Mouse (Mus musculus) cortical plate, adult 2 months (tissue): ENCODE data around the gene Coq4. TPM values are rescaled to one million over a fixed set of nuclear protein-coding genes. Genes with fewer than 3 reads are reported as not detected.

Experiments used
- H3K27ac ChIP-seq: fragments of 200-500 bp; 2 replicates; pipeline ENCODE4 v1.5.1; 2012; ENCODE audit warnings: low read length, control low read depth, inconsistent platforms; ENCODE audit not compliant: insufficient read depth
- H3K4me1 ChIP-seq: fragments of 200-500 bp; 2 replicates; pipeline ENCODE4 v1.6.1; 2011; ENCODE audit warnings: low read length; ENCODE audit not compliant: control insufficient read depth, insufficient read depth
- H3K4me3 ChIP-seq: fragments of 200-500 bp; 2 replicates; pipeline ENCODE4 v1.5.1; 2011; ENCODE audit warnings: mild to moderate bottlenecking, low read length, control low read depth; ENCODE audit not compliant: insufficient read depth
- CTCF ChIP-seq: fragments of 200-500 bp; IDR thresholded peaks from 2 replicates; pipeline ENCODE4 v1.5.1; 2011; ENCODE audit warnings: mild to moderate bottlenecking, control low read depth, low read length; ENCODE audit not compliant: insufficient read depth; ENCODE audit errors: extremely low read depth
- POLR2A ChIP-seq: fragments of 200-500 bp; IDR thresholded peaks from 2 replicates; pipeline ENCODE4 v1.6.1; 2011; ENCODE audit warnings: mild to moderate bottlenecking, low read length, control low read depth; ENCODE audit not compliant: insufficient read depth; ENCODE audit errors: extremely low read depth
- polyA plus RNA-seq: library from polyadenylated mRNA; depleted of rRNA; stranded (reverse); fragments of >200 nt; gene quantifications from 2 replicates; pipeline ENCODE4 v1.2.3, GENCODE M21; 2012; rRNA removed

The Coq4 gene
- polyA plus RNA-seq, 1 experiment: 39.0 TPM

DNA sequence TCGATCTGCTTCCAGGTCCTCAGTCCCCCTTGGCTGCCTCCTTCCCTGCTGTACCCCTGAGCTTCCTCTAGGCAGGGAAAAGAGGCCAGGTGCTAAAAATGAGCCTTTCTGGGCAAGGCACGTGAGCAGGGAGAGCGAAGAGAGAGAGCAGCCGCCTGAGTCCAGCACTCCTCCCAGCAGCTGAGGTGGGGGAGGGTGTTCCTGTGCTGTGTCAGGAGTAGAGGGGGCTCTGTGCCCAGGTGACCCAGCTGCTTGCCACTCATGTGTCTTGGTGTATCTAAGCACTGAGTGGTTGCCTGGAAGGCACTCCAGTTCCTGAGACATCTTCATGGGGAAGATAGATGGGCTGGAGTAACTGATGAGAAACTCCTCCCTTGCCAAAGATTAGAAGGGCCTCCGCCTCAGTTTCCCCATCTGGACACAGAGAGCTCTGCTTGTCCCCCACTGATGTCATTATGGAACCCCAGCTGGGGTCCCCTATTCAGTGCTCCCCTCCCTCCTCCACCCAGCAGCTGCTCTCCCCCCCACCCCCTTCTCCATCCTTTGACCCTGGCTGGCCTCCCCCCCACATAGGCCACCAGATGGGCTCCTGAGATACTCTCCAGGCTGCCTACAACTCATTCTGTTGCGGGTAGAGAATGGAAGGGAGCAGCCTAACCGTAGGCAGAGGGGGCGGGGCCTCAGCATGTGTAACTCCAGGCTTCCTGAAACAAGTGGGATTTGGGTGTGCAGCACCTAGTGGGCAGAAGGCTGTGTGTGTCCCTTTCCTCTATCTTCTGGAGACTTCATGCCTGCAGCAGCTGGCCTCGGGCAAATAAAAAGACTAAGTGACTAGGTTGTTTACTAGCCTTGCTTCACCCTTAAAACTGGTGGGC is 56.2 kb downstream of the Coq4 start:
- H3K27ac ChIP-seq: peak overlapping the region; percentile 36; the same call in 1 of the 2 replicates
- no peak overlapping the region for H3K4me3 ChIP-seq
- 0 out of 2 replicates have a peak, but pooled peaks cover 2% of the 10 kb centered on the region for H3K4me1 ChIP-seq
- TF ChIP-seq POLR2A (peak; percentile 11; the same call in 1 of the 2 replicates), CTCF (no peak)

GRCm38 (mm10) chr2:29844115-29844514 is 56.8 kb downstream of the Coq4 start:
- H3K27ac ChIP-seq: peak overlapping the region; percentile 80
- TF ChIP-seq POLR2A (no peak), CTCF (no peak)
- no peak overlapping the region for H3K4me3 ChIP-seq
- H3K4me1 ChIP-seq: 0 out of 2 replicates have a peak, but pooled peaks cover 2% of the 10 kb centered on the region

DNA sequence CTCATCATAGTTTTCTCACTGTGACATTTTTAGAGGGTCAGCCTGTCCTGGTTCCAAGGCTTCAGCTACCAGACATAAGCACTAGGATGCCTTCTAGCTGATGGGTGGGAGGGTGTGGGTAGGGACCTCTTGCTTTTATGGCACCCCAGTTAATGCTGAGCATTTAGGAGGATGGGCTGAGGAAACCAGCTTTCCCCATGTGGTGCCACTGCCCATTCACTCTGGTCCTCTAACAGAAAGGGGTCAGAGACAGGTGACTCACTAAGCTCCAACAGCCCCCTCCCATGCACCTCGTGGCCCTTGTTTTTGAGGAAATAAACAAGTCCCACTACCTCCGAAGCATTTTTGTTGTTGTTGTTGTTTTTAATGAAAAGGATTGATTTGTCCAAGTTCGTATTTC is 57.4 kb downstream of the Coq4 start:
- TF ChIP-seq CTCF (no peak), POLR2A (no peak)
- Histone ChIP-seq H3K4me3 (peak overlapping the region; percentile 28), H3K27ac (peak overlapping the region; percentile 80), H3K4me1 (0 out of 2 replicates have a peak, but pooled peaks cover 2% of the 10 kb centered on the region)

- TF ChIP-seq CTCF: no peak
- TF ChIP-seq POLR2A: no peak
- H3K4me3 ChIP-seq: peak overlapping the region; percentile 28
- peak overlapping the region; percentile 80 for H3K27ac ChIP-seq
- 0 out of 2 replicates have a peak, but pooled peaks cover 2% of the 10 kb centered on the region for H3K4me1 ChIP-seq
Measured at GRCm38 (mm10) chr2:29845636-29846035, 58.3 kb downstream of the Coq4 start.

DNA sequence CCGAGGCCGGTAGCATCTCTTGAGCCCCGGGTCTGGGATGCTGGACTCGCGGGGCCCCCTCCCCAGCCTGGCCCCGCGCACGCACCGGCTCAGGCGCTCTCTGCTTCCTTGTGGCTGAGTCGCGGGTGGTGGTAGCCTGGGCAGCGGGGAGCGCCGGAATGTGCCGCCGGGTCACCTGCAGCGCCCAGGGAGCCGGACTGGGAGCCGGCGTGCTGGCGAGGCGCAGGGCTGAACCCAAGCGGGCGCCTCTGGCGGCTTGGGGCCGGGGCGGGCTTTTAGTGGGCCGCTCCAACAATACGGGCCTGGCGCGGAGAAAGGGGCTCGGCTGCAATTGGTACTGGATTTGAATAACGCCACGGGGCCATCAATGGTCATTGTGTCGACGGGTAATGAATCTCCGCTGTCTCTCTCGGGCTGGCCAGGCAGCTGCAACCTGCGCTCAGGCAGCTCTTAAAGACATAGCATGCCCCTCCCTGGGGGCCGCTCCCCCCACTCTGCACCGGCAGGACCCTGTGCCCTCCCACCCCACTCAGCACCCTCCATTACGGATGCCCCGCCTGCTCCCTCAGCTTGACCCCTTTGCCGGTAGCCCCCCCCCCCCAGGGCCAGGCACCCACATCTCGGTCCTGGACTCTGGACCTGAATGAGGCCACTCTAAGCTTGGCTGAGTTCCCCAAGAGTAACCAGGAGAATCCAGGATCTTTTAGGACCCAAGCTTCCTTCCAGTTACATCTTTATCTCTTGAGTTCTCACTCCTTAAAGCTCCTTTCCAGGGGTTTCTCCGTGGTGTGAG is 59.0 kb downstream of the Coq4 start:
- peak overlapping the region; percentile 28 for H3K4me3 ChIP-seq
- H3K4me1 ChIP-seq: 0 out of 2 replicates have a peak, but pooled peaks cover 2% of the 10 kb centered on the region
- TF ChIP-seq POLR2A (peak; percentile 33; the same call in 1 of the 2 replicates), CTCF (no peak)
- peak overlapping the region; percentile 80 for H3K27ac ChIP-seq

DNA sequence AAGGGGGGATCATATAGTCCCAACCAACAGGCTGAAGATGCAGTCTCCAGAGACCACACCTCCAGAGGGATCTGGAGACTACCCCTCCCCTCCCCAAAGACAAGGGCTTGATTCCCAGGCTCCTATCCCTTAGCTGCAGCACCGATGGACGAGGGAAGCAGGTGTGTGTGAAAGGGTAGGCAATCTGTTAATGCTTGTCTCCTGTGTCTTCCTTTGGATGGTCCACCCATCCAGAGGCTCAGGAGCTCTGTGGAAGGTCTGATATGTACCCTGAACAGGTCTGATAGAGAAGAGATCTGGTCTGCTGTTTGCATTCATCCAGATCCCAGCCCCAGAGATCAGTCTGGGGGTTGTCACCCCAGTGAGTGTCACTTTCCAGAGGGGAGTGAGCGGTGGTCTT is 59.6 kb downstream of the Coq4 start:
- 0 out of 2 replicates have a peak, but pooled peaks cover 2% of the 10 kb centered on the region for H3K4me1 ChIP-seq
- H3K27ac ChIP-seq: peak overlapping the region; percentile 50; the same call in 1 of the 2 replicates
- no peak overlapping the region for H3K4me3 ChIP-seq
- TF ChIP-seq POLR2A (no peak), CTCF (no peak)

Other genes with a start within 250 kb of the Coq4 start
- gene Rapgef1, start 167.8 kb upstream of the Coq4 start, polyA plus RNA-seq: 85.8 and 91.8 TPM in 2 replicates
- gene Gm13420, start 35.8 kb upstream of the Coq4 start, polyA plus RNA-seq: 0.96 and 1.1 TPM in 2 replicates
- not detected in 2 replicates for gene Gm13547, start 28.2 kb upstream of the Coq4 start, polyA plus RNA-seq
- 37.6 and 40.0 TPM in 2 replicates for gene Trub2, start 1.0 kb downstream of the Coq4 start, polyA plus RNA-seq
- gene Slc27a4, start 15.1 kb downstream of the Coq4 start, polyA plus RNA-seq: 74.2 and 77.1 TPM in 2 replicates
- 68.6 and 75.0 TPM in 2 replicates for gene Urm1, start 32.6 kb downstream of the Coq4 start, polyA plus RNA-seq
- 18.4 and 21.0 TPM in 2 replicates for gene Cercam, start 81.7 kb downstream of the Coq4 start, polyA plus RNA-seq
- 172 and 188 TPM in 2 replicates for gene Odf2, start 101.7 kb downstream of the Coq4 start, polyA plus RNA-seq
- gene Gle1, start 147.9 kb downstream of the Coq4 start, polyA plus RNA-seq: 49.4 and 53.1 TPM in 2 replicates
- 772 and 816 TPM in 2 replicates for gene Sptan1, start 178.1 kb downstream of the Coq4 start, polyA plus RNA-seq